Mouse (Mus musculus) liver, embryonic 16.5 days (tissue): ENCODE data around the gene Sp7. TPM values are rescaled to one million over a fixed set of nuclear protein-coding genes. Genes with fewer than 3 reads are reported as not detected.

Experiments used
- ATAC-seq: fragments of 200-750 bp; cut with Nextera tagmentation; 2 replicates; pipeline ENCODE4 v1.8.0; 2017; ENCODE audit warnings: low read depth, mild to moderate bottlenecking, moderate number of reproducible peaks, moderate library complexity
- H3K27ac ChIP-seq: fragments of 300-500 bp; sonication (generic); 2 replicates; pipeline ENCODE4 v1.5.1; 2014; ENCODE audit warnings: mild to moderate bottlenecking, low read length
- H3K27me3 ChIP-seq: fragments of 300-500 bp; sonication (generic); 2 replicates; pipeline ENCODE4 v1.6.1; 2014; ENCODE audit warnings: low read depth, low read length, mixed read lengths; ENCODE audit not compliant: control insufficient read depth, insufficient read depth
- H3K36me3 ChIP-seq: fragments of 300-500 bp; sonication (generic); 2 replicates; pipeline ENCODE4 v1.6.1; 2014; ENCODE audit warnings: mild to moderate bottlenecking; ENCODE audit not compliant: control insufficient read depth, insufficient read depth
- H3K4me1 ChIP-seq: fragments of 300-500 bp; sonication (generic); 2 replicates; pipeline ENCODE4 v1.6.1; 2014; ENCODE audit warnings: low read depth, low read length, mixed read lengths; ENCODE audit not compliant: control insufficient read depth
- H3K4me2 ChIP-seq: fragments of 300-500 bp; sonication (generic); 2 replicates; pipeline ENCODE4 v1.6.1; 2014; ENCODE audit warnings: low read depth, low read length, mixed read lengths
- H3K4me3 ChIP-seq: fragments of 300-500 bp; sonication (generic); 2 replicates; pipeline ENCODE4 v1.5.1; 2014; ENCODE audit warnings: low read depth, mild to moderate bottlenecking, low read length
- H3K9ac ChIP-seq: fragments of 300-500 bp; sonication (generic); 2 replicates; pipeline ENCODE4 v1.6.1; 2014; ENCODE audit warnings: low read depth, low read length
- H3K9me3 ChIP-seq: fragments of 300-500 bp; sonication (generic); replicated peaks from 2 replicates; pipeline ENCODE4 v1.6.1; 2016; ENCODE audit warnings: low read length; ENCODE audit not compliant: control insufficient read depth
- WGBS: fragments of 180-500 bp; shearing (Covaris S2); extraction: QIAGEN DNeasy Blood & Tissue Kit; methylation state at CpG from one replicate; pipeline ENCODE4 v1.1.7; 2014; ENCODE audit not compliant: insufficient replicate concordance; 5-methylcytosine and 5-hydroxymethylcytosine counted together
- polyA plus RNA-seq: library from polyadenylated mRNA; unstranded; fragments of >200 nt; fragmentation: Nextera tagmentation; extraction: Ambion mirVana; gene quantifications from 2 replicates; pipeline ENCODE4 v1.2.1, GENCODE M21; 2015

The Sp7 gene
- polyA plus RNA-seq, 1 experiment from 2014 or later, result 0.02 TPM

DNA sequence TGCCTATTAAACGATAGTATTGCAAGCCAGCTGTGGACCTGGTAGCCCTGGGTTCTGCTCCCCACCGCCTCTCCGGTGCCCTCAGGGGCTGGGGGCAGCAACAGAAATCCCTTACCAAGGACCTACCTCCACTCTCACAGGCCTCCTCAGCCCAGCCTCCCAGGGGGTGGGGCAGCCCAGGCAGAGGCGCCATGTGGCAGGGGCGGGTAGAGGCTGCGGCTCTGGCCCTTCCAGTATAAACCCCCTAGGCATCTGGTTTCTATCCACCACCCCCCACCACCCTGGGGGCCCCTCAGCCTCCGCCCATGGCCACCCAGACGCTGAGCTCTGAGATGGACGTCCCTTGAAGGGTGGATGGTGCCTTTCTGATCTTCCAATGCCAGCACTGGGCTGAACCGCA is 3.7 kb upstream of the Sp7 start:
- Histone ChIP-seq H3K27me3 (peaks cover 53% of the 10 kb centered on the region), H3K4me1 (no peaks in the 10 kb centered on the region), H3K4me2 (no peak overlapping the region), H3K9ac (no peak overlapping the region), H3K9me3 (no peaks in the 10 kb centered on the region), H3K27ac (no peak overlapping the region), H3K36me3 (no peaks in the 10 kb centered on the region), H3K4me3 (no peak overlapping the region)
- WGBS, result 12% methylated on average over 10 of the region's 10 CpGs
- ATAC-seq, result no peak

DNA sequence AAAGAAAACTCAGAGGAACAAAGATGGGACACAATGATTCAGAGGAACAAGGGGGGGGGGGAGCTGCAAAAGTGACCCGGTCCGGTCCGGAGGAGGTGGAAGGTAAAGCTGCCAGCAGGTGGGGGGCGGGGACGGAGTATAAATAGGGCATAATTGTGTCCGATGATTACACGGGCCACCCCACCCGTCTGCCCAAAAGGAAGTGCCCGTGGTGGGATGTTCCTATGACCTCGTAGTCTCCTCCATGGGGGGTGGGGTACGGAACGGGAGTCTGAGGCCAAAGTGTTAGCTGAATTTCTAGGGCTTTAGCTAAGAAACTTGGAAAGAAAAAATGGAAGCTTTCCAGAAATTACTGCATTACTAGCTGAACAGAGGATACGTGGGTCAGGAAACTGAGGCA is 3.0 kb upstream of the Sp7 start:
- no peaks in the 10 kb centered on the region for H3K4me1 ChIP-seq
- H3K9ac ChIP-seq, result no peak overlapping the region
- no peak overlapping the region for H3K4me2 ChIP-seq
- peaks cover 58% of the 10 kb centered on the region for H3K27me3 ChIP-seq
- no peak overlapping the region for H3K27ac ChIP-seq
- H3K4me3 ChIP-seq, result no peak overlapping the region
- 15% methylated on average over 13 of the region's 13 CpGs for WGBS
- no peaks in the 10 kb centered on the region for H3K9me3 ChIP-seq
- H3K36me3 ChIP-seq, result no peaks in the 10 kb centered on the region
- no peak for ATAC-seq

DNA sequence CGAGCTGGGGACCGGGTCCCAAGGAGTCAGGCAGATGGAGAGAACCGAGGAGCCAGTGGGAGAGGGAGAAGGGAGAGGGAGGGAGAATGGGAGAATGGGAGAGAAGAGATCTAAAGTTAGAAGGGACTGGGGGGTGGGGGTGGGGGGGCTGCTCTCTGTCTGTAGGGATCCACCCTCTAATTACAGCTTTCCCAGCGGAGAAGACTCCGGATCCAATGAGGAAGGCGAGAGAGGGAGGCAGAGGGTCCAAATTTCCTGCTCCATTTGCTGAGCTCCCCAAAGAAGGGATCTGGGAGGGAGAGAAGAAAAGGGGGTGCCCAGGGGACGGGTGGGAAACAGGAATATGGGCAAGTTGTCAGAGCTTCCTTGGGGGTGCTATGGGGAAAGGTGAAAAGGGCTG is 744 bp downstream of the Sp7 start:
- WGBS, result 15% methylated on average over 7 of the region's 7 CpGs
- H3K27ac ChIP-seq, result no peak overlapping the region
- no peak for ATAC-seq
- no peaks in the 10 kb centered on the region for H3K36me3 ChIP-seq
- no peak overlapping the region for H3K4me3 ChIP-seq
- H3K9ac ChIP-seq, result no peak overlapping the region
- H3K27me3 ChIP-seq, result peaks cover 73% of the 10 kb centered on the region
- no peaks in the 10 kb centered on the region for H3K4me1 ChIP-seq
- no peaks in the 10 kb centered on the region for H3K9me3 ChIP-seq
- H3K4me2 ChIP-seq, result no peak overlapping the region

DNA sequence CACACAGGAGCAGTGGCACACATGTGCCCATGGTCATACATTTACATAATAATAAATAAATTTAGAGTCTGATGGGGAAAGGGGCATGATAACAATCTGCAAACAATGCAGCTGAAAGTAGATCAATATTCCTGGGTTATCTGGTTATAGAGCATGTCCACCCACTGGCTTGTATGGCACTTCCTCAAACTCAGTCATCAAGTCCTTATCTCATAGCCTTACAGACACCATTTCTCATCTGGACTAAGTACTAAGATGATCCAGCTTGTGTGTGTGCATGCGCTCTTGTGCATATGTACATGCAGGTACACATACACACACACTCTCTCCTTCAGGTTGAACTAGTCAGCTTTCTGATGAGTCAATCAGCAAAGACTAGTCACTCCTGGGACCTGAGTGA is 2.3 kb downstream of the Sp7 start:
- H3K36me3 ChIP-seq, result no peaks in the 10 kb centered on the region
- 63% methylated on average over 1 of the region's 1 CpGs for WGBS
- H3K4me1 ChIP-seq, result no peaks in the 10 kb centered on the region
- peaks cover 62% of the 10 kb centered on the region for H3K27me3 ChIP-seq
- no peaks in the 10 kb centered on the region for H3K9me3 ChIP-seq
- no peak overlapping the region for H3K4me2 ChIP-seq
- H3K9ac ChIP-seq, result no peak overlapping the region
- no peak overlapping the region for H3K27ac ChIP-seq
- no peak for ATAC-seq
- H3K4me3 ChIP-seq, result no peak overlapping the region

DNA sequence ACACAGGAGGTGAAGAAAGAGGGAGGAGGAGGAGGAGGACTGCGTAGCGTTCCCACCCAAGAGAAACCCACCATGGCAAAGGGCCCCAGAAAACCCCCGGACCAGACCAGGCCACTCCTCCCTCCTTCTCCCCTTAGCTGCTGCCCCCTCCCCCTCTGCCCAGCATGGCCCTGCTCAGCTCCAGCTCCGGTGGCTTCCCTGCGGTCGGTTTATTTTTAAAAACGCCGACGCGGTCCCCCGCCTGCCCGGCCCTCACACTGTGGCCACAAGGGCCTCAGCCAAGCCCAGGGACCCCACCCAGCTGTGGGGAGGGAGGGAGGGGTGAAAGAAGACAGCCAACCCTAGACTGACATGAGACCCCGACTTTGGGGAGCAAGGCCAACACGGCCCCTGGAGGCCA is 4.3 kb downstream of the Sp7 start:
- peaks cover 71% of the 10 kb centered on the region for H3K27me3 ChIP-seq

DNA sequence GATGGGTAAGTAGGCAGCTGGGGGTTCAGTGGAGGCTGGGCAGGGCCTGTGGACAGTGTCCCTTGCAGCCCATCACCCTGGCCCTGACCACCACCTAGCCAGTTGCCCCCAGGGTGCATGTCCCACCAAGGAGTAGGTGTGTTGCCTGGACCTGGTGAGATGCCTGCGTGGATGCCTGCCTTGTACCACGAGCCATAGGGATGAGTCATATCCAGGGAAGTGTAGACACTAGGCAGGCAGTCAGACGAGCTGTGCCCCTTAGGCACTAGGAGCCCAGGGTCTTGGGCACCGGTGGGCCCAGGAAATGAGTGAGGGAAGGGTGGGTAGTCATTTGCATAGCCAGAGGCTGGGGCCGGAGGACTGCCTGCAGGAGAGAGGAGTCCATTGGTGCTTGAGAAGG is 8.1 kb downstream of the Sp7 start:
- no peak overlapping the region for H3K4me2 ChIP-seq
- 33% methylated on average over 5 of the region's 5 CpGs for WGBS

More for the DNA sequence above, 4.3 kb downstream of the Sp7 start:
- H3K36me3 ChIP-seq, result no peaks in the 10 kb centered on the region
- ATAC-seq, result no peak
- peak overlapping the region; percentile 17; the same call in 1 of the 2 replicates for H3K4me2 ChIP-seq
- no peak overlapping the region for H3K27ac ChIP-seq
- peaks cover 3% of the 10 kb centered on the region; the same call in 1 of the 2 replicates for H3K4me1 ChIP-seq
- H3K4me3 ChIP-seq, result no peak overlapping the region
- 6% methylated on average over 13 of the region's 14 CpGs for WGBS
- no peaks in the 10 kb centered on the region for H3K9me3 ChIP-seq
- H3K9ac ChIP-seq, result no peak overlapping the region

DNA sequence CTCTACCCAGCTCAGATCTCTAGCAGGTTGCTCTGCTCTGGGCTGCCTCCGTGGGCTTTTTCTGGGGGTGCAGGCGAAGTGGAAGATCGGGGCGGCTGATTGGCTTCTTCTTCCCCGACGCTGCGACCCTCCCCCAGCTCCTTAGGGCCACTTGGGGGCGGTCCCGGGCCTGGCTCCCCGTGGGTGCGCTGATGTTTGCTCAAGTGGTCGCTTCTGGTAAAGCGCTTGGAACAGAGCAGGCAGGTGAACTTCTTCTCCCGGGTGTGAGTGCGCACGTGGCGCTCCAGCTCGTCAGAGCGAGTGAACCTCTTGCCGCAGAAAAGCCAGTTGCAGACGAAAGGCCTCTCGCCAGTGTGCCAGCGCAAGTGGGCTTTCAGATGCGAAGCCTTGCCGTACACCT is 8.9 kb downstream of the Sp7 start:
- Histone ChIP-seq H3K9ac (no peak overlapping the region), H3K9me3 (no peaks in the 10 kb centered on the region), H3K4me3 (no peak overlapping the region), H3K27ac (no peak overlapping the region), H3K4me2 (no peak overlapping the region), H3K27me3 (peaks cover 75% of the 10 kb centered on the region), H3K36me3 (no peaks in the 10 kb centered on the region), H3K4me1 (peaks cover 15% of the 10 kb centered on the region)
- no peak for ATAC-seq
- WGBS, result 2% methylated on average over 25 of the region's 25 CpGs

More for the DNA sequence above, 8.1 kb downstream of the Sp7 start:
- Histone ChIP-seq H3K4me3 (no peak overlapping the region), H3K9ac (no peak overlapping the region), H3K27ac (no peak overlapping the region), H3K4me1 (peaks cover 15% of the 10 kb centered on the region), H3K27me3 (peaks cover 77% of the 10 kb centered on the region), H3K36me3 (no peaks in the 10 kb centered on the region), H3K9me3 (no peaks in the 10 kb centered on the region)
- no peak for ATAC-seq

DNA sequence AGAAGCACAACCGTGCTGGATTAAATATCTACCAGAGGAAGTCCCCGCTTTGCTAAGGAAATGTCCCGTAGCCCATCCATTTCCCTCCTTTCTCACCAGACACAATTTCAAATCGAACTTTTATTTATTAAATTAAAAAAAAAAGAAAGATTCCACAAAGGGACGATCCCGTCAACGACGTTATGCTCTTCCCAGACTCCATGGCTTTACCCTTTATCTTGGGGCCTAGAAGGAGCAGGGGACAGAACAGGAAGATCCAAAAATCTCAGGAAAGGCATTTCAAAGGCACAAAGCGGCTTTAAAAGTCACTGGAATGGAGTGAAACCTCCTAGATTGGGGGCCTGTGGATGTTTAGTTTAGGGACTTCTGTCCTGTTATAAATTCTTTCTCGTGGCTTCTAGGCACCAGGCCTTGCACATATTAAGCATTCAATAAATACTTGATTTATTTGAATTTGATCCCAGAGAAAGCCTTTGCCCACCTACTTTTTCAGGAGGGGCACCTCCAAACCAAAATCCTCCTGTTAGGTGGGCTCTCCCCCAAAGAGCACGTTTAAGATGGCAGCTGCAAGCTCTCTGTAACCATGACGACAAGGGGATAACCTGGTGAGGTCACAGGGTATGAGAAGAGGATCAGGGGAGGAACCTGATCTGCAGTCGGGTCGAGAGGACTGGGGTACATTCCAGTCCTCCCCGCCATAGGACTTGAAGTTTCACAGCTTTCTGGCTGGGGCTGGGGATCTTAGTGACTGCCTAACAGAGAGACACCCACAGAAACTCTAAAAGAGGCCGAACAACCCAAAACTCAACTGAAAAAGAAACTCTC is 10.3 kb downstream of the Sp7 start:
- Histone ChIP-seq H3K4me1 (peaks cover 15% of the 10 kb centered on the region), H3K27ac (no peak overlapping the region), H3K36me3 (no peaks in the 10 kb centered on the region), H3K4me2 (no peak overlapping the region), H3K9me3 (no peaks in the 10 kb centered on the region), H3K27me3 (peaks cover 68% of the 10 kb centered on the region), H3K4me3 (no peak overlapping the region), H3K9ac (no peak overlapping the region)
- WGBS, result 34% methylated on average over 16 of the region's 16 CpGs
- no peak for ATAC-seq

DNA sequence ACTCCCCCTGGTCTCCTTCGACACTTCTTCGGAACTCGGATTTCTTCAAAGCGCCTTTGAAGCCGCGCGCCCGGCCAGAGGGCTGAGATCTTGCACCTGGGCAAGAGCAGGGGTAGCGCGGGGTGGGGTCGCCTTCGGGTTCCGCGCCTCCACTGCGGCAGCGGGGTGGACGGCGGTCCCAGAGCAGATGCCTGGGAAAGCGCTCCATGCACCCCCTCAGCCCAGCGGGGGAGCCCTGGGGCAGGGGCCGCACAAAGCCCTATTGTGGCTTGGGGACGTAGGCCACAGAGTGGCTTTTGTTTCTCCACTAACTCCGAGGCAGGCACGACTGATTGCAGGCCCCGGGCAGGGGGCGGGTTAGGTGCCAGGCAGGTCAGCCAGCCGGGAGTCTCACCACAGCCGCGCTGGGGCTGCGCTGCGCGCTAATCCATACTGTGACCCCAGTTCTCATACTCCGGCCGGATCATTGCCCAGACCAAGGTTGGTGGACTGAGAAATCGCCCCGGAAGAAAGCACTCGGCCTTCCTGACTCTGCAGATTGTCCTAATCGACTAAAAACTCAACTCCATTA is 11.0 kb downstream of the Sp7 start:
- no peaks in the 10 kb centered on the region for H3K36me3 ChIP-seq
- H3K4me1 ChIP-seq, result peaks cover 18% of the 10 kb centered on the region
- no peaks in the 10 kb centered on the region for H3K9me3 ChIP-seq
- peak overlapping the region; percentile 43; the same call in 1 of the 2 replicates for H3K9ac ChIP-seq
- 2% methylated on average over 38 of the region's 38 CpGs for WGBS
- H3K27me3 ChIP-seq, result peaks cover 68% of the 10 kb centered on the region
- H3K27ac ChIP-seq, result no peak overlapping the region
- no peak for ATAC-seq
- peak overlapping the region; percentile 75 for H3K4me2 ChIP-seq
- H3K4me3 ChIP-seq, result peak overlapping the region; percentile 57
